Mouse (Mus musculus) C2C12 (cell line): ENCODE measurements around the gene Adam22. TPM values are rescaled to one million over a fixed set of nuclear protein-coding genes. Genes with fewer than 3 reads are reported as not detected.

Experiments used
- H3K27me3 ChIP-seq: one replicate; pipeline ENCODE4 v1.6.1; 2011; ENCODE audit not compliant: control insufficient read depth, insufficient read depth, insufficient read length
- H3K36me3 ChIP-seq: one replicate; pipeline ENCODE4 v1.6.1; 2011; ENCODE audit not compliant: control insufficient read depth, insufficient read depth
- H3K4me3 ChIP-seq: one replicate; pipeline ENCODE4 v1.5.1; 2011; ENCODE audit warnings: mild to moderate bottlenecking, control low read depth; ENCODE audit not compliant: poor library complexity, insufficient read depth, severe bottlenecking
- H3K79me2 ChIP-seq: one replicate; pipeline ENCODE4 v1.6.1; 2011; ENCODE audit not compliant: control insufficient read depth, insufficient read depth
- H3K79me3 ChIP-seq: one replicate; pipeline ENCODE4 v1.6.1; 2011; ENCODE audit warnings: low read depth, control low read depth
- H3ac ChIP-seq: one replicate; pipeline ENCODE3; 2011; ENCODE audit warnings: low read depth; ENCODE audit not compliant: control insufficient read depth, insufficient read length
- CEBPB ChIP-seq: IDR thresholded peaks from one replicate; pipeline ENCODE4 v1.6.1; 2011; ENCODE audit warnings: low read depth, mild to moderate bottlenecking, control low read depth, moderate library complexity
- CTCF ChIP-seq: IDR thresholded peaks from one replicate; pipeline ENCODE4 v1.5.1; 2011; ENCODE audit not compliant: control insufficient read depth, insufficient read depth, insufficient read length
- FOSL1 ChIP-seq: IDR thresholded peaks from one replicate; pipeline ENCODE4 v1.8.0; 2011; ENCODE audit warnings: mild to moderate bottlenecking, low read length; ENCODE audit not compliant: poor library complexity, insufficient read depth, severe bottlenecking
- MAX ChIP-seq: IDR thresholded peaks from one replicate; pipeline ENCODE4 v1.6.1; 2011; ENCODE audit warnings: mild to moderate bottlenecking, control low read depth
- MYOD1 ChIP-seq: IDR thresholded peaks from one replicate; pipeline ENCODE4 v1.6.1; 2011; ENCODE audit warnings: low read depth; ENCODE audit not compliant: control insufficient read depth, insufficient read length
- MYOG ChIP-seq: IDR thresholded peaks from one replicate; pipeline ENCODE4 v1.6.1; 2011; ENCODE audit not compliant: control insufficient read depth, insufficient read length; ENCODE audit errors: extremely low read depth
- USF1 ChIP-seq: IDR thresholded peaks from one replicate; pipeline ENCODE4 v1.6.1; 2011; ENCODE audit warnings: low read depth, mild to moderate bottlenecking, control low read depth, moderate library complexity
- long read RNA-seq, 2 experiments: library from polyadenylated mRNA; unstranded; transcript quantifications; one replicate each; pipeline ENCODE4 v2.0.0; 2019 to 2020
- polyA plus RNA-seq: library from polyadenylated mRNA; unstranded; fragments of >200 nt; fragmentation: generic; extraction: Trizol; gene quantifications from one replicate; pipeline ENCODE4 v1.2.1, GENCODE M21; 2012; ENCODE audit warnings: missing spikeins

Gene Adam22
- 0.07 TPM for polyA plus RNA-seq
- long read RNA-seq, experiment 1, result 0 reads
- long read RNA-seq, experiment 2, result 0 reads

- H3K4me3 ChIP-seq, result no peak within 1 kb of the TSS
- TF ChIP-seq CTCF, result no peak
- no peak for TF ChIP-seq MYOD1
- no peak for TF ChIP-seq FOSL1
- no peak for TF ChIP-seq USF1
- no peak for TF ChIP-seq MAX
- no peak for TF ChIP-seq MYOG
- no peak for TF ChIP-seq CEBPB
- H3K36me3 ChIP-seq, result no peaks in the 10 kb centered on the region
- no peaks in the 10 kb centered on the region for H3K79me2 ChIP-seq
- no peak within 1 kb of the TSS for H3ac ChIP-seq
- H3K27me3 ChIP-seq, result peaks cover 11% of the 10 kb centered on the region
- H3K79me3 ChIP-seq, result no peaks in the 10 kb centered on the region
Observed at GRCm38 (mm10) chr5:8367614-8368327, at the start of gene Adam22. TSS of gene Adam22 (minus strand) at chr5:8368160.

DNA sequence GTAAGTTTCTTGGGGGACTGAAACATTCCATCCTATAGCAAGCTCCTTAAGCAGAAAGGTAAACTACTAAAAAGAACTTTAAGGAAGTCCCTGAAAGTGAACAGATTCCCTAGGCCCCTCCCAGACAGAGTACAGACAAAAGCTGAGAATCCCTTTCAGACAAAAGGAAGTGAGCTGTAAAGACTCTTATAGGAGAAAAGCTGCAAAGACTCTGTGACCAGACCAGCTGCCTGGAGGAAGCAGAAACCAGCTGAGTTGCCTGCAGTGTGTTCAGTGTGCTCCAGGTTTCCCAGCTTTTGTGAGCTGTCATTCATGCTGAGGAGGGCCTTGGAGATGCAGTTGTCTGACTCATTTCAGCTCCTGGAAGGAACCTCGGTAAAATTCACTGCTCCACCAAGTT lies 49.5 kb upstream of the Adam22 start:
- peaks cover 71% of the 10 kb centered on the region for H3K36me3 ChIP-seq
- TF ChIP-seq CEBPB (no peak), MYOG (no peak), USF1 (no peak), MYOD1 (no peak), MAX (no peak), CTCF (no peak), FOSL1 (no peak)

GRCm38 (mm10) chr5:8416683-8417413 lies 48.9 kb upstream of the Adam22 start:
- Histone ChIP-seq H3K36me3 (peaks cover 77% of the 10 kb centered on the region), H3K79me2 (peaks cover 100% of the 10 kb centered on the region), H3ac (no peak overlapping the region), H3K4me3 (no peak overlapping the region), H3K27me3 (no peaks in the 10 kb centered on the region), H3K79me3 (peaks cover 91% of the 10 kb centered on the region)
- no peak for TF ChIP-seq MAX
- no peak for TF ChIP-seq CTCF
- no peak for TF ChIP-seq MYOG
- TF ChIP-seq CEBPB, result no peak
- no peak for TF ChIP-seq FOSL1
- TF ChIP-seq MYOD1, result no peak
- no peak for TF ChIP-seq USF1

More for the DNA sequence above, 49.5 kb upstream of the Adam22 start:
- Histone ChIP-seq H3K4me3 (no peak overlapping the region), H3K79me2 (peaks cover 99% of the 10 kb centered on the region), H3K27me3 (no peaks in the 10 kb centered on the region), H3ac (no peak overlapping the region), H3K79me3 (peaks cover 91% of the 10 kb centered on the region)

DNA sequence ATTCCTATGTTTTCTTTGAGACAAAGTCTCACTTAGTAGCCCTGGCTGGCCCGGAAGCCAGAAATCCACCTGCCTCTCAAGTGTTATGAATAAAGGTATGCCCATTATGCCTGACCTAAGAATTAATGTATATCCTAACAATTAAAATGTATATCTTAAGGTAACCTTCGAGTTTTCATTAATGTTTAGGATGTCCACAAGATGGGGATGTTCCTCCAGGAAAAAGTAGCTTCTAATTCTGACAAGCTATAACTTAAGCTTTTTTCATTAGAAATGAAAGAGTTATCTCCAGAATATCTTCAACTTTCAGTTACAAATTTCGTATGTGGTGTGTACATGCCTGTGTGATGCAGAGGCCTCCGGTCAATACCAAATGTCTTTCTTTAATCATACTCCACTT lies 40.8 kb upstream of the Adam22 start:
- Histone ChIP-seq H3K36me3 (peaks cover 87% of the 10 kb centered on the region), H3K79me3 (peaks cover 21% of the 10 kb centered on the region), H3K4me3 (no peak overlapping the region), H3ac (no peak overlapping the region), H3K27me3 (no peaks in the 10 kb centered on the region), H3K79me2 (peaks cover 29% of the 10 kb centered on the region)
- no peak for TF ChIP-seq CTCF
- TF ChIP-seq CEBPB, result no peak
- no peak for TF ChIP-seq USF1
- no peak for TF ChIP-seq FOSL1
- no peak for TF ChIP-seq MAX
- no peak for TF ChIP-seq MYOG
- TF ChIP-seq MYOD1, result no peak

DNA sequence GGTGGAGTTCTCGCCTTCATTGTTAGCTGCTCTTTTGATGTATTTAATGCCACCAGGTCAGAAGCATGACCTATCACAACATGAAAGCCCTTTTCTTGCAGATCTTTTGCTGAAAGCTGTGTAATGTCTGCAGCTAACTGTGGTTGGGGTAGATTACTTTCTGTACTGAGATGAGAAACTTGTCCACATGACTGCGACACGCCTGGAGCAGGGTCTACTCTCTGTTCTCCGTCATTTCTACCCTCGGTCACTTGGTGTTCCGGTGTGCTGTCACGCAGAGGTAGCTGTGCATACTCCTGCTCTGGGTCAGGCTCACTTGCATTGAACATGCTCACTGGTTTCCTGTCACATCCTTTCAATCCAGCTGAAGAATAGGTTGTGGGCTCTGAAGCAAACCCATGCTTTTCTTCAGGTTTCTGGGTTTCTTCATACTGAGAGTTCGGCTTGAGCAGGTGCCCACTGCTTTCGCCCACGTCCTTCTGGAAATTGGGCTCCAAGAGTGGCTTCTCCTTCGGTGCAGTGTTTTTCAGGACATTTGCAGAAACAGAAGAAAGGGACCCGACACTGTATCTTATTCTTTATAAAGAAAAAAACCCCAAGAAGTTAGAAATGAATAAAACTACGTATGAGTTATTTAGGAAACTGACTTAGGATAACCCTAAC lies 29.8 kb upstream of the Adam22 start:
- no peak overlapping the region for H3K4me3 ChIP-seq
- H3K36me3 ChIP-seq, result peaks cover 76% of the 10 kb centered on the region
- no peaks in the 10 kb centered on the region for H3K79me3 ChIP-seq
- H3K79me2 ChIP-seq, result no peaks in the 10 kb centered on the region
- no peak for TF ChIP-seq USF1
- no peak for TF ChIP-seq MYOD1
- TF ChIP-seq CTCF, result no peak
- no peak for TF ChIP-seq CEBPB
- TF ChIP-seq FOSL1, result no peak
- no peak for TF ChIP-seq MYOG
- no peak for TF ChIP-seq MAX
- H3K27me3 ChIP-seq, result no peaks in the 10 kb centered on the region
- H3ac ChIP-seq, result no peak overlapping the region

DNA sequence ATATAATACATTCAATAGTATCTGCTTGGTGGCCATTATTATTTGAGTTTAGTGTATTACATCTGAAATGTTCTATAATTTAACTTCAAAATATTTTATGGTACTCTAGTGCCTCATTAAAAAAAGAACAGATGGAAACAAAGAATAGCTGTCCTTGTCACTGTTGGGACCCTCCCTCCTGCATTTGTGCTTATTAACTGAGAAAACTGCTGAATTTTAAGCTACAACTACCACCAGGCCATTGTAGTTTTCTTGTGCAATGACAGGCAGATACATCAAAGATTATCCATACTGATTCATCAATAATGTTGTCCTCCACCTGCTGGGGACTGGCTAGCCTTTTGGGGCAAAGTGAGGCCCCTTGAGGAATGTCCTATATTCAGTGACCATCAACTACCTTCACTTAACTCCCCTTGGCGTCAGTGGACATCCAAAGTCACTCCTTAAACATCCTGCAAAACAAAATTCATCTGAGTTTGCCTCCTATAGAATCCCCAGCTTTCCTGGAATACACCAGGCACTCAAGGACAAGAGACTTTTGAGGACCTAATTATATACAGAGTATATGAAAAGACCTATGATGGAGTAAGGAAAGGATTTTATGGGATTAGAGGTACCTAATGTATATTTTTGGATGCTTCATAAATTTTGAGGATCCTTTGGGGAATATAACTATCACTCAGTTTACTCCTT lies 26.1 kb upstream of the Adam22 start:
- Histone ChIP-seq H3K79me2 (no peaks in the 10 kb centered on the region), H3K79me3 (no peaks in the 10 kb centered on the region), H3K36me3 (peaks cover 41% of the 10 kb centered on the region), H3ac (no peak overlapping the region), H3K27me3 (no peaks in the 10 kb centered on the region), H3K4me3 (no peak overlapping the region)
- TF ChIP-seq CEBPB, result no peak
- no peak for TF ChIP-seq CTCF
